Mouse (Mus musculus) heart, embryonic 14.5 days (tissue): ENCODE measurements at regions not wholly inside any gene's neighbourhood (a gene's known extent, or its start where the extent isn't known, plus 50 kb on each side); places are given as distances from the start of the nearest gene placed in this dataset.

Source experiments
- ATAC-seq: fragments of 200-750 bp; cut with Nextera tagmentation; 2 replicates; pipeline ENCODE4 v1.8.0; 2017; ENCODE audit warnings: low read depth, moderate TSS enrichment; ENCODE audit not compliant: insufficient number of reproducible peaks, insufficient read depth, low FRiP score
- H3K27ac ChIP-seq, 2 experiments: fragments of 200-500 bp in 1 of 2; fragments of 300-500 bp in 1 of 2; sonication (generic) in 1 of 2; replicated peaks in 1 of 2; 2 replicates each; pipeline ENCODE4 v1.5.1; 2012 to 2014; ENCODE audit warnings: low read depth in 2 of 2, low read length in 2 of 2, control low read depth in 1 of 2, mild to moderate bottlenecking in 1 of 2, mixed read lengths in 1 of 2; ENCODE audit not compliant: control insufficient read depth in 1 of 2, insufficient read depth in 1 of 2
- H3K27me3 ChIP-seq: fragments of 300-500 bp; sonication (generic); 2 replicates; pipeline ENCODE4 v1.6.1; 2014; ENCODE audit warnings: mild to moderate bottlenecking, low read length, control low read depth; ENCODE audit not compliant: control insufficient read depth, insufficient read depth
- H3K36me3 ChIP-seq: fragments of 300-500 bp; sonication (generic); 2 replicates; pipeline ENCODE4 v1.6.1; 2014; ENCODE audit warnings: mild to moderate bottlenecking, control low read depth, low read length, mixed read lengths; ENCODE audit not compliant: control insufficient read depth, insufficient read depth
- H3K4me1 ChIP-seq, 2 experiments: fragments of 200-500 bp in 1 of 2; fragments of 300-500 bp in 1 of 2; sonication (generic) in 1 of 2; 2 replicates each; pipeline ENCODE4 v1.6.1; 2012 to 2014; ENCODE audit warnings: low read length in 2 of 2, control low read depth in 1 of 2, mixed read lengths in 1 of 2; ENCODE audit not compliant: control insufficient read depth in 2 of 2, insufficient read depth in 2 of 2
- H3K4me2 ChIP-seq: fragments of 300-500 bp; sonication (generic); 2 replicates; pipeline ENCODE4 v1.6.1; 2014; ENCODE audit warnings: mild to moderate bottlenecking, low read length
- H3K4me3 ChIP-seq, 2 experiments: fragments of 200-500 bp in 1 of 2; fragments of 300-500 bp in 1 of 2; sonication (generic) in 1 of 2; 2 replicates each; pipeline ENCODE4 v1.5.1; 2012 to 2014; ENCODE audit warnings: low read length in 2 of 2, mild to moderate bottlenecking in 2 of 2, control low read depth in 1 of 2, low read depth in 1 of 2, moderate library complexity in 1 of 2; ENCODE audit not compliant: control insufficient read depth in 1 of 2, insufficient read depth in 1 of 2
- H3K9ac ChIP-seq: fragments of 300-500 bp; sonication (generic); 2 replicates; pipeline ENCODE4 v1.6.1; 2014; ENCODE audit warnings: mild to moderate bottlenecking, low read length
- H3K9me3 ChIP-seq: fragments of 300-500 bp; sonication (generic); 2 replicates; pipeline ENCODE4 v1.6.1; 2016; ENCODE audit warnings: low read length, control low read depth; ENCODE audit not compliant: control insufficient read depth
- WGBS: fragments of 180-500 bp; shearing (Covaris S2); extraction: QIAGEN DNeasy Blood & Tissue Kit; methylation state at CpG from one replicate; pipeline ENCODE4 v1.1.7; 2014; 5-methylcytosine and 5-hydroxymethylcytosine counted together

DNA sequence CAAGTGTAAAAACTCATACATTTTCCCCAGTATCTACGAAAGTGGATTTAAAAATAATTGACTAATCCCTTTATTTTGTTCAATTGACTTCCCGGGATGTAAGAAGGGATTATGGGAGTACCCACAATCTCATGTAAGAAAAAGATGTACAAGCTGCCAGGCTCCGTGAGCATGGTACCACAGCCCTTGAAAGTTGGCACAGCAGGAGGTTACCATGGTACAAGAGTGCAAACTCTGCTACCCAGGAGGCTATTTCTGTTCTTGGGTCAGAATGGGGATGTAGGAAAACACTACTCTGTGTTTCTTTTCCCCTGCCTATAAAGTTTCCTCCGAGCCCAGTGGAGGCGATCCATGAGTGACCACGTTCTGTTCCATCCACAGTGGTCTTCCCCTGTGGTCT is 113.9 kb upstream of the Hdac4 start:
- no peak overlapping the region for H3K4me2 ChIP-seq
- ATAC-seq: no peak
- H3K27me3 ChIP-seq: no peaks in the 10 kb centered on the region
- no peak overlapping the region for H3K9ac ChIP-seq
- no peaks in the 10 kb centered on the region for H3K36me3 ChIP-seq
- H3K27ac ChIP-seq: no peak overlapping the region
- no peaks in the 10 kb centered on the region for H3K4me1 ChIP-seq
- 84% methylated on average over 6 of the region's 6 CpGs for WGBS
- H3K4me3 ChIP-seq: no peak overlapping the region
- peaks cover 10% of the 10 kb centered on the region for H3K9me3 ChIP-seq

DNA sequence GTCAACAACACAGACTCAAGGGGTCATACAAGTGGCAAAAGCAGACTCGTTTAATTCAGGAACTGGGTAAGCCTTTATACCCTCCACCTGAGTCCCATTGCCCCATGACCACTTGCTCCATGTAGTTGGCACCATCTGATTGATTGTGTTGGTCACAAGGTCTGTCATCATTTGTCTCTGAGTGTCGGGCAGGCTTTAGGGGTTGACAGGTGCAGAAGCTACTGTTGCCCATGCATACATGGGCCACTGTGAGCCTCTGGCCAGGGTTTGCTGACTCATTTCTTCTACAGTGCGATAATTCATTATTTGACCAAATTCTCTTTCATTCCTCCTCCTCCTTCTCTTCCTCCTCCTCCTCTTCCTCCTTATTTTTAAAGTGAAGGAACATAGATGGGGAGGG is 113.0 kb upstream of the Hdac4 start:
- Histone ChIP-seq H3K9me3 (peaks cover 10% of the 10 kb centered on the region), H3K36me3 (no peaks in the 10 kb centered on the region), H3K4me3 (no peak overlapping the region), H3K4me1 (no peaks in the 10 kb centered on the region), H3K27ac (no peak overlapping the region), H3K4me2 (no peak overlapping the region), H3K9ac (no peak overlapping the region), H3K27me3 (no peaks in the 10 kb centered on the region)
- WGBS: 90% methylated on average over 3 of the region's 3 CpGs
- no peak for ATAC-seq

DNA sequence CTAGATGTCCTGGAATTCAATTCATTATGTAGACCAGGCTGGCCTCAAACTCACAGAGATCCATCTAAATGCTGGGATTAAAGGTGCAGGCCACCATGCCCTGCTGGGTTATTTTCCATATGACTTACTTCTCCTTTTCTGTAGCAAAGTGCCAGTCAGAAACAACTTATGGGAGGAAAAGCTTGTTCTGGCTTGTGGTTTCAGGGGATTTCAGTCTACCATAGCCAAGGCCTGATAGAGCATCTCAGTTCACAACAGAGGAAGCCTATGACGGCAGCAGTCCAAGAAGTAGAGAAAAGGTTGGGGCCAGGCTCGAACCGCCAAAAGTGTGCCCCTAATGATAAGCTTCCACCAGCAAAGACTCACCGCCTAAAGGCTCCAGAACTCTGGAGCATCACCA is 110.5 kb upstream of the Hdac4 start:
- ATAC-seq: no peak

DNA sequence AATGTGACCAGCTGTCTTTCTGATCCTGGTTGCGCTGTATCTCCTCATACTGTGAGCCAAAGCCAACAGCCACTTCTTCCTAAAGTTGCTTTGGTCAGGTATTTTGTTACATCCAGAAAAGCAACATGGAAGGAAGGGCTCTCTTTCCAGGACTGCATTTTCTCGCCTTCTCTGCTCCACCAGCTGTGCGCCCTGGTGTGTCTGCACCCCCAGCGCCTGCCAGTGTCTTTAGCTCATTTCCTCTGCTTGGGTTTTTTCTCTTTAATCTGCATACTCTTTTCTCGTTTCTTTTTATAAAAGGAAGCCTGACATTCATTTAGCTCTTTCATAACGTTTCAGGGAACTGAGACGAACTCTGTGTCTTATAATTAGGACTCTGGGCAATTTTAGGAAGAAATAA is 103.5 kb upstream of the Hdac4 start:
- Histone ChIP-seq H3K4me1 (no peaks in the 10 kb centered on the region), H3K36me3 (no peaks in the 10 kb centered on the region), H3K9ac (no peak overlapping the region), H3K4me3 (no peak overlapping the region), H3K27ac (no peak overlapping the region), H3K4me2 (no peak overlapping the region), H3K27me3 (no peaks in the 10 kb centered on the region), H3K9me3 (no peaks in the 10 kb centered on the region)
- ATAC-seq: no peak
- WGBS: 65% methylated on average over 7 of the region's 7 CpGs

More for the DNA sequence above, 110.5 kb upstream of the Hdac4 start:
- Histone ChIP-seq H3K4me3 (no peak overlapping the region), H3K4me2 (no peak overlapping the region), H3K27ac (no peak overlapping the region), H3K36me3 (no peaks in the 10 kb centered on the region), H3K4me1 (no peaks in the 10 kb centered on the region), H3K9ac (no peak overlapping the region), H3K9me3 (peaks cover 10% of the 10 kb centered on the region), H3K27me3 (no peaks in the 10 kb centered on the region)
- 87% methylated on average over 4 of the region's 4 CpGs for WGBS

DNA sequence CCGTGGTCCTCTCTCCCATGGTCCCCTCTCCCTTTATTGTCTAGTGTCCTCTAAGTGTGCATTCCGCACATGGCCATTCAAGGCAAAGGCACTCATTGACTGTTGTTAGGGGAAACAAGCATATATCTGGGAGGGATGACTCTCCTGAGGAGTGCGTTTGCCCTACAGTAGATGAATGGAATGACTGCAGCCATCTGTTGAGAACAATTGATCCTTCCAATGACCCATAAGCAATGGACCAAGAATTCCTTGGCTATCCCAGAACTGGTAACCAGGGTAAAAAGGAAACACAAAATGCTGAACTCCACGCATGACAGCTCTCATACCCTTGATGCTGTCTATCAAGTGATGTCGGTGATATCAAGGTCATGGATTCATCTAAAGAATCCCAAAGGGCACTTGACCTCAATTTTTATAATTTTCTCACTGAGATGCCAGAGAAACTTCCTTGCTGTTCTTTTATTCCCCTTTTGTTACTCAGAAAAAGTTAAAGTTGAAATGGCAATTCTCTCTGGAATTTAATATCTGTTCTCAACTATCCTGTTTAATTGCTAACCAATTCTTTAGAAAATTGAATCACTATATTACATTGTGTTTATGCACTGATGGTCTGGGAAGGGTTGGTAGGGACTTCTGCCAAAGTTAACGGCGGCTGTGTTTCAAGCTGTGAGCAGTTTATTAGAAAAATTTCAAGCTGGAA is 97.3 kb upstream of the Hdac4 start:
- WGBS: 84% methylated on average over 7 of the region's 7 CpGs
- Histone ChIP-seq H3K27me3 (no peaks in the 10 kb centered on the region), H3K9me3 (peaks cover 2% of the 10 kb centered on the region), H3K4me1 (peaks cover 0 to 3% of the 10 kb centered on the region in 2 experiments; a peak in 1 of 4 replicates), H3K4me3 (no peak overlapping the region), H3K27ac (no peak overlapping the region), H3K36me3 (no peaks in the 10 kb centered on the region), H3K9ac (no peak overlapping the region), H3K4me2 (no peak overlapping the region)
- no peak for ATAC-seq

DNA sequence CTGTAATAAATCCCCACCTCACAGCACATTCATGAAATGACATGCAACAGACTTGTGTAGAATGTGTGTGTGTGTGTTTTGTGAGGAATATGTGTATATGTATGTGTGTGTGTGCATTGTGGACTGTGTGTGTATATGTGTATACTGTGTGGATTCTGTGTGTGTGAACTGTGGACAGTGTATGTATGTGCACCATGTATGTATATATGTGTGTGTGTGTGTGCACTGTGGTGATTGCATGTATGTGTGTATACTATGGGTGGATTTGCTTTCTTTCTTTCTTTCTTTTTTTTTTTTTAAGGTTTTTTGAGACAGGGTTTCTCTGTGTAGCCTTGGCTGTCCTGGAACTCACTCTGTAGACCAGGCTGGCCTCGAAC is 91.5 kb upstream of the Hdac4 start:
- ATAC-seq: no peak

DNA sequence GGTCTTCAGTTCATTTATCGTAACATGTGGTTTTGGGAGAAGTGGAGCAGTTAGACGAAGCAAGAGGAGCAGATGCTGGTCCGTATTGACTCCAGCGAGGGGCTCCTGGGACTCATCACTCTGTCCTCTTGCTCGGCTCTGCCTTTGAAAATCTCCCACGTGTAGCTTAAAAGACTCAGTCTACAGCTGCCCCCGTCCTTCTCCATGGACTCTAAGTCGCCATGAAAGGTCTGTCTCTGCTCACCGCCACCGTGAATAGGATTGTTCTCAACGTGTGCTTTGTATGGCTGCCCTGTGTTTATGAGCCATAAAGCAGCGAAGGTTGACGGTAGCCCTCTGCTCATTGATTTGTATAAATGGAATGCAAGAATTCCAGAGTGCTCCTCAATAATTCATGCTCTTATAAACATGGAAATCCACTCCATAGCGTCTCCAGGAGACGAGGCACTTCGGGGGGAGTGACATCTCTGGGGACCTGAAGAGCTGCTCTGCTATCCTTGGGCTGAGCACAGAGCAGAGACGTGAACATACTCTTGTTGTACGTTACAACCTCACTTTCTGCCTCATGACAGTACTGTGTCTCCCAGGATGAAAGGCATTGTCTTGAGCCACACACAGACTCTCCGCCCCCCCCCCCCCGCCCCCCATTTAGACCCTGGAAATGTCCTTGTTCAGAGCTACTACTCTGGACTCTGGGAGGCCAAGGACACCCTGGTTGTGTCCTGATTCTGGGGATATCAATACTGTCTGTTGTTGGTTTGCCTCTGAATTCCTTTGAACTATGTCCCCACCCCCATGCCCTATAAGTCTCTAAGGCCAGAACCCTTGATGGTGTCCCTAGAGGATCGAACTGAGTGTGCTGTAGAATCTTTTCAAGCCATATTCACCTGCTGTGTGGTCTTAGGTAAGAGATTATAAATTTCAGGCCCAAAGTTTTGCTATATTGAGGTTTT is 90.8 kb upstream of the Hdac4 start:
- no peak for ATAC-seq
- Histone ChIP-seq H3K4me3 (no peak overlapping the region), H3K27me3 (no peaks in the 10 kb centered on the region), H3K27ac (no peak overlapping the region), H3K4me2 (no peak overlapping the region), H3K9me3 (peaks cover 5% of the 10 kb centered on the region), H3K9ac (no peak overlapping the region), H3K4me1 (peaks cover 0 to 3% of the 10 kb centered on the region in 2 experiments; a peak in 1 of 4 replicates), H3K36me3 (no peaks in the 10 kb centered on the region)
- WGBS: 72% methylated on average over 21 of the region's 21 CpGs

More for the DNA sequence above, 91.5 kb upstream of the Hdac4 start:
- Histone ChIP-seq H3K27me3 (no peaks in the 10 kb centered on the region), H3K36me3 (no peaks in the 10 kb centered on the region), H3K27ac (no peak overlapping the region), H3K9ac (no peak overlapping the region), H3K4me1 (peaks cover 0 to 3% of the 10 kb centered on the region in 2 experiments; a peak in 1 of 4 replicates), H3K4me3 (no peak overlapping the region), H3K9me3 (peaks cover 5% of the 10 kb centered on the region), H3K4me2 (no peak overlapping the region)
- 86% methylated on average over 1 of the region's 1 CpGs for WGBS
